ENCODE assay signal across 20 mouse cellular contexts in the genomic region with DNA sequence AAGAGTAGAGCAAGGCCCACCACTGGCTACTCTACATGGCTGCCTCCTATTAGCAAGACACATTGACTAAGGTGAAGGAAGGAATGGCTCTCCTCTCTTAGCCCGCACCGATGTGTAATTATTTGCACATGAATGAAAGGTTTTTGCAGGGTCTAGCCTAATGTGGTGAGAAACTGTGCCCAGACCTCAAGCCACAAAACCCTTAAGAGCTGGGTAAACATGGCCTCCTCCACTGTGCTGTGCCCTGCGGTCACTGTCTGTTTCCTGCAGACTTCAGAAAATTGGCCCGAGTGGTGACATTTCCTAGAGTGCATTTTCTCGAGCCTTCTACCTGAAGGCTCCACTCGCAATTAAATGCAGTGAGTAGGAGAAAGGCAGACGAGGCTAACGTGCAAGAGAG. TPM values are rescaled to one million over a fixed set of nuclear protein-coding genes. Genes with fewer than 3 reads are reported as not detected.
"Had no signal": no experiment of that assay in that cellular context is flagged by ENCODE, and none has a peak within 500 bp of the region (broad histone marks: within the 10 kb centered on the region; RNA-seq: fewer than 3 reads in every experiment).

No protein-coding gene starts in this region.

- H3K36me3 ChIP-seq: liver, embryonic 15.5 days; lung, embryonic 15.5 days; stomach, embryonic 15.5 days had no signal

- H3K4me1 ChIP-seq: liver, embryonic 15.5 days; lung, embryonic 15.5 days had no signal

- H3K4me3 ChIP-seq: liver, embryonic 15.5 days; lung, embryonic 15.5 days; midbrain, embryonic 13.5 days; neural tube, embryonic 12.5 days; stomach, embryonic 15.5 days had no signal

- H3K27ac ChIP-seq: liver, embryonic 15.5 days; lung, embryonic 15.5 days; macrophage; midbrain, embryonic 13.5 days; neural tube, embryonic 12.5 days; stomach, embryonic 15.5 days; stomach, postnatal 0 days had no signal

- H3K9ac ChIP-seq: liver, embryonic 15.5 days; liver, postnatal 0 days; lung, embryonic 15.5 days; midbrain, embryonic 13.5 days; neural tube, embryonic 12.5 days; stomach, embryonic 15.5 days had no signal

- H3K4me2 ChIP-seq: liver, embryonic 15.5 days; lung, embryonic 15.5 days; midbrain, embryonic 11.5 days; midbrain, embryonic 13.5 days; neural tube, embryonic 12.5 days; stomach, embryonic 15.5 days had no signal

- ATAC-seq: liver, postnatal 0 days; midbrain, embryonic 13.5 days had no signal

- H3K9me3 ChIP-seq: liver, embryonic 15.5 days; lung, embryonic 15.5 days; midbrain, embryonic 13.5 days; neural tube, embryonic 12.5 days; stomach, embryonic 15.5 days had no signal

- H3K27me3 ChIP-seq: neural tube, embryonic 12.5 days; stomach, embryonic 15.5 days had no signal

- DNase-seq: liver, postnatal 0 days; lung, adult 2 months; lung, postnatal 10 days; right cerebral cortex, postnatal 14 days; thymus, adult 2 months; thymus, postnatal 25 days; thymus, postnatal 4 days had no signal

RNA-seq across cellular contexts. Expression of a gene that starts 11.1 kb away (rescaled TPM):
- total RNA-seq: megakaryocyte progenitor cell, adult 5-6 weeks; monocyte, adult 5-6 weeks had no signal

RNA-seq across cellular contexts. Expression of a gene that starts 39.9 kb away (rescaled TPM):
- total RNA-seq: midbrain, postnatal 0 days; monocyte, adult 5-6 weeks; neutrophil, adult 5-6 weeks had no signal
- polyA plus RNA-seq: testis, adult 2 months had no signal
